Mouse (Mus musculus): ENCODE data around the gene Dennd5b.

DNA sequence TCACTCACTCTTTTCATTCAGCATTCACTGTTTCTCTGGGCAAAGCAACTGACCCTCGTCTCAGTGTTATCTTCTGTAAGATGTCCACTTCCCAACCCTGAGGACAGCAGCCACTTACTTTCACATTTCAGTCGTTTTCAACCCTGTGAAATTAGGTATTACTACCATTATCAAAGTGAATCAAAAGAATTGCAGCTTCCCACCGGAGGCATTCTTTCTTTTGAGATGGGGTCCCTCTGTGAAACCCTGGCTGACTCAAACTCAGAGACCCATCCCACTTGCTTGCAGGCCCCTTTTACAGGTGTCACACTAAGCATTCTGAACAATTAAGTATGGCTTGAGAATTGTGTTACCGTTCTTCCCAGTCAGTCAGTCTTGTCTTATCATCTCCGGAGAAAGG is 159.6 kb downstream of the Dennd5b start:
- TF ChIP-seq CTCF (IDR thresholded peaks at IDR 0.05; ENCODE audit: low read depth, low read length) (no peak), POLR2A (IDR thresholded peaks at IDR 0.05; ENCODE audit: extremely low read depth, insufficient read depth, low read length) (no peak)
